Mouse (Mus musculus): Measurements from ENCODE around the gene Tcf20.
A peak's percentile ranks its signal among the peaks of the same experiment; 100 is the strongest.

Gene Tcf20

GRCm38 (mm10) chr15:82992079-82992783 lies 4.6 kb upstream of the Tcf20 start:
- no peak for DNase-seq

GRCm38 (mm10) chr15:82989190-82989704 lies 1.6 kb upstream of the Tcf20 start:
- DNase-seq, result no peak

DNA sequence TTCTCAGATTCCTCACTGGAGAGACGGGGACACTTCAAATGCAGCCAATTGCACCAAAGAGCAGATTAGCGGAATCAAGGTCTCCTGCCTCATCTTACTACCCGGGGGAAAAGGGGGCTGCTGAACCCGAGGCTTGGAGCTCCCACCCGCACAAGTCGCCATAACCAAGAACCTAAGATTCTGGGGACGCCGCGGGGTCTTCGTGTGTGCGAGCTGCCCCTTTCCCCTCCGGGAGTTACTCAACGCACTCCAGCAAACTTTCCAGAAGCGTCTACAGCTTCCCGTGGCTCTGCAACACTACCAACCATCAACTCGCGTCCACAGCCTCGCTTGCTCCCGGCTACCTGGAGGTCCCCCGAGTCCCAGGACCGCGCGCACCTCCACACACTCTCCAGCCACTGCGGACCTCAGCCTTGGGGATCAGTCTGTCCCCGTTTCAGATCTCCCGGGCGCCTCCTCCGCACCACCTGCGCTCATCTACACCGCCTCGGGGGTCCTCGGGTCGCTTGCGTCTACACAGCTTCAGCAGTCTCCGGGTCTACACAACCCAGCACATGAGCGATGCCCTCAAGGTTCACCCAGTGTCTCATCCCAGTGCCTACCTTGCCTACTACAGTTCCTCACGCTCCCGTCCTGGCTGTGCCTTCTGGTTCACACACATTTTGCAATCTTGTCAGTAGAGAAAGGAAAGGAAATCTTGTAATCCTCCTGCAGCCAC lies 499 bp downstream of the Tcf20 start:
- DNase-seq, result no peak

DNA sequence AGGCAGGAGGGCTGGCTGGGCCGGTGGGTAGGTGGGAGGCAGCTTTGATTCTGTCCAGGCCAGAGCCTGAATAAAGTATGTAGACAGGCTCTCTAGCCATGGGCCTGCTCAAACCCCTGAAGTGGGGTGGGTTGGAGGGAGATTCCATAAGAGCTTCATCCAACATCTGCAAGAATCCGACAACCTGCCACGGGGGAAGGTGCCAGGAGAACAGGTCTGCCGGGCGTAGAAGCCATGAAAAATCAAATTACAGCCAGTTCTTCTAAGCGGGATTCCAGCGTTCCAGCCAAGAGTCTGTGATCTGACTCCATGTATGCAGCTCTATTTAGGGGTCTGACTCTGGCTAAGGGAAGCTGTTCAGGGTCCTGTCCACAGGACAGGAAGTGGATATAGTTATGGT lies 3.1 kb downstream of the Tcf20 start:
- no peak for DNase-seq

- no peak for DNase-seq
These were observed 3.6 kb downstream of the Tcf20 start for GRCm38 (mm10) chr15:82984097-82984496.

DNA sequence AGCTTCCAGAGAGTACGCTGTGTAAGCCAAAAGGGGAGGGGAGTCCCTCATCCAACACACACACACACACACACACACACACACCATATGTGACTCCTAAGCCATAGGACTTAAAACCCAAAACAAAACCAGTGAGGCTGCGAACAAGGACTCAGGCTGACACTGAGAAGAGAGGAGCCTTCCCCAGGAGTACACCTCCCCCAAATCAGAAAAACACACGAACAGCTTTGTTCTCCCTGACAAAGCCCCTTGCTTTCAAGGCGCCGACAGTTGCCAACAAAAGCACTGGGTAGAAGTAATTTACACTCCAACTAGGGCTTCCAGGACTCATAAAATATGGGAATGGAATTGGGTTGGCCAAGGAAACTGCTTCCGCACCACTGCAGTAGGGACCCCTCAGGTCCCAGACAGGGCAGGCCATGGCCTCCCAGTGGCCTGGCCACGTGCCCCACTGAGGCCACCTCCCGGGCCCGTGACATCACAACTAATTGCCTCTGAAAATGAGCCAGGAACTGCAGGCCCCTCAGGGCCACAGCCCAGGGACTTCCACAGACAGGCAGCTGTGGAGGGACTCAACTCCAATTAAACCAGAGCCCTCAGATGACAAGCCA lies 4.2 kb downstream of the Tcf20 start:
- DNase-seq, result no peak

- no peak for DNase-seq
These were observed 4.8 kb downstream of the Tcf20 start for GRCm38 (mm10) chr15:82982724-82983415.

DNA sequence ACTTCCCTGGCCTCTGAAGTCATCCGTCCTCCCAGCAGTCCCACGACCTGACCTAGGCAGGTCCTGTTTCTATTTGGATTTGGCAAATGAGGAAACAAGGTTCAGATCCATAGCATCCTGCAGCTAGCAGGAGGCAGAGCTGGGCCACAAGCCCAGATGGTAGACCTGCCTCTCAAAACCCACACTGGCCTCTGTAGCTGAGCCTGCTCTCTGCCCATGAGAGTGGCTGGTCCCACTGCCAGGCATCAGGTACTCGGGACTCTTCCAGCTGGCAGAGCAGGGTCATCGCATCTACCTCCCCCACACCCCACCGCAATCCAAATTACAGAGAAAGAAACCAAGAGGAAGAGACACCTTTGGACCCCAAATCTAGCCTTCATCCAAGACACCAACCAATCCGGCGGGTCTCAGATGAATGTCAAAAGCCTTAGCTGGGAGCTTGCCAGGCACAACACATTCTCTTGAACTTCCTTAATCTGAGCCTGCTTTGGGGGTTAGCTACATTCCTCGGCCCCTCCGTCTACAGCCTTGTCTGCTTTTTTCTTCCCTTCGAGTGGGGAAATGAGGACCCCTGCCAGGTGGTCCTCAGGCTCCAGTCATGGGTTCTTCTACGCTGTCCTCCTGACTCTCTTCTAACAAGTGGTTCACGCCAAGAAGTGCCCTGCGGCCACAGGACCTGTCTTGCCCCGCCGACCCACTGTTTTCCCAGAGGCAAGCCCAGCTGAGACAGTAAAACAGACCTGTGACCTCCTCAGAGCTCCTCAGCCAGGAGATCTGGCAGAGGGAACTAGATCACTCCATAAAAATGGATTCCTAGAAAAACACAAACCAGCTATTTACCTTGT lies 5.8 kb downstream of the Tcf20 start:
- no peak for DNase-seq

GRCm38 (mm10) chr15:82979531-82979930 lies 8.1 kb downstream of the Tcf20 start:
- DNase-seq, result no peak

GRCm38 (mm10) chr15:82974471-82974870 lies 13.2 kb downstream of the Tcf20 start:
- DNase-seq, result no peak

DNA sequence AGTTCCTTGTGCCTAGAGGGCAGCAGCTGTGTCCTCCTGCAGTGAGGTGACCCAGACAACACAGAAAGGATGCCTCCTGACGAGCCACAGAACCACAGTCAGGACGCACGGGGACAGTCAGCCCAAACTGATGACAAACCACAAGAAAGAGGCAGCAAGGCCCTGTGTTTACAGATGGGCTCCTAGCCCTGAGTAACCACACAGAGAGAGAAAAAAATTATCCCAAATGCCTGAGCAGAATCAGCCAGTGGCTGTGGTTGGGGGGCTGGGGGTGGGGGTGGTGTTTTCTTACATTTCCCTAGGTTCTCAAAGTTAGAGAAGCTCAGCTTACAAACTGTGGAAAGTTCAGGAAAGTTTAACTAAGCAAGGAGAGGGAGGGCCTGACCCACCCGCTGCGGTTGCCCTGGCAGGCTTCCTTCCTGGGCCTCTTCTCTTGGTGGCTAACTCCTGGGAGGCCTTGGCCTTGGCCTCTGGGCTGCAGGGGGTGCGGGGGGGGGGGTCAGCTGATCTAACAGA lies 18.4 kb downstream of the Tcf20 start:
- DNase-seq, result no peak

DNA sequence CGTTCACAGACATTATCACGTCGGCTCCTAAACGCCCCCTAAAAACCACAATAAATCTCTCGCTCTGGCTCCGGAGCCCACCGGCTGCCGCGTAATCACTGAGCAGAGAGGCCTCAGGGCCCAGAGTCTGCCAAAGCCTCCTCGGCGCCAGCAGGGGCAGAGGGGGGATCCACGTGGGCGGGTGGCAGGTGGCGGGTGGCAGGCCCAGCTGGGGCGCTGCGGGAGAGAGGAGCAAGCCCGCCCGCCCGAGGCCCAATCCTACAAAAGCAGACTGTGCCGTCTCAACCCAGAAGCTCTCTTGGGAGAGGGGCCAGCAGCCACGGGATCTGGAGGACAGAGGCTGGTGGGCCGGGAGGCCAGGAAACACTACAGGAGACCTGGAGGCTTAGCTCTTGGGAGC lies 19.2 kb downstream of the Tcf20 start:
- peak; percentile 84 for DNase-seq

DNA sequence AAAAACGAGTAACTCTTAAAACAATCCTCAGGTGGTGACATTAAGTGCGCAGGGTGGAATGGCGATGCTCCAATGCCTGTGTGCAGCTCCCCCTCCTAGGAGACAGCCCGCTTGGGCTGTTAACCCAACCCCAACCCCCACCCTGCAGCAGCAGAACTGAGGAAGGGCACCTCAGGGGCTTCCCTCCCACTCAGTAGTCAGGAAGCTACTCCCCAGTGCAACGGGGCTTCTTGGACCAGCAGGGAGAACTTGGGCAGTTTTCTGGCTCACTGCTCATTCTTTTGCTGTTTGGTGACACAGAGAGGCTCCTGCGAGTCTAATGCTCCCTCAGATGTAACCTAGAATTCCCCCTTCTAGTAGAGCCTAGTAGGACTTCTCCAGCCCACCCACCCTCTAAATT lies 19.7 kb downstream of the Tcf20 start:
- no peak for DNase-seq

DNA sequence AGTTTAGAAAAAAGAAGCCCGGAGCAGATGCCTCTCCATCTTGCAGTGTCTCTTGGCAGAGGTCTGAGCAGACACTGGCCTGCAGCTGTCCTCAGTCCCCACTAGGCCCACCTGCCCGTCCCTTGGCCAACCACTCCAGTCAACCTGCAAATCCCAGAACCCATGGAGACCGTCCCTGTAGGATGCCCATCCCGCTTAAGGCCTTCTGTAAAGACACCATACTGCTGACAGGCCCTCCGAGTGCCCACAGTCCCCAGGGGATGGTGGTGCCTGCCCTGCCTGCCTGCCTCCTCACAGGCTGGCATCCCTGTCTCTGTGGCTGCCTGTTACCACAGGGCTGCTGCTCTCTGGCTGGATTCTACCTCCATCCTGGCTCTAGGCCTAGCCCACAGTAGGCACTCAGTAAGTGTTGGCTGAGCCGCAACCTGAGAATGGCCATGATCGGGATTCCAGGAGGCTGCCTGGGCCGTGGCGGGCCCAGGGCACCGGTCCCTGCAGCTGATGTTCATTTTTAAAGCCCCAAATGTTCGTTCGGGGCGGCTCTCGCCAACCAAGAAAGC lies 23.3 kb downstream of the Tcf20 start:
- DNase-seq, result peak; percentile 51

DNA sequence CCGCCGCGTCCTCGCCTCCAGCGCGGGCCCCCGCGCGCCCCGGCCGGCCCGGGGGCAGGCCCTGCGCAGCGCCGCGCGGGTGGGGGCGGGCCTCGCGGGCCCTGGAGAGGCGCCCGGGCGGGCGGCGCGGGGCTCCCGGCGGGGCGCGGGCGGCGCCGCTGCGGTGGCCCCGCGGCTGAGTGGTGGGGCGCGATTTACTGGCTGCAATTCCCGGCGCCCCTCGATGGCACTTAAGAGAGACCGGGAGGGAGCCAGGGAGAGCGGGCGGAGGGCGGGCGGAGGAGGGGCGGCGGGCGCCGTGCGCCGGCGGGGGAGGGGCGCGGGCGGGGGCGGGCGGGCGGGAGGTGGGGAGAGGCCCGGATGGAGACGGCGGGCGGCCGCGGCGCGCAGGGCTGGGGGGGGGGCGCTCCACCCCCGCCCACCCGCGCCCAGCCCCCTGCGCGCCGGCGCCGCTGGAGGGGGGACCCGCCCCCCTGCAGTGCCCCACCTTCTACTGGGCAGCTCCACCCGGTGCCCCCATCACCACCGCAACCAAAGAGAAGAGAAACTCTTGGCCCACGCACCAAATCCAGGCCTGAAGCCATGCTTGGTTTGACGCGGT lies 24.0 kb downstream of the Tcf20 start:
- no peak for DNase-seq

GRCm38 (mm10) chr15:82963090-82963489 lies 24.6 kb downstream of the Tcf20 start:
- DNase-seq, result no peak

- no peak for DNase-seq
These were observed 25.1 kb downstream of the Tcf20 start for GRCm38 (mm10) chr15:82962536-82962935.

DNA sequence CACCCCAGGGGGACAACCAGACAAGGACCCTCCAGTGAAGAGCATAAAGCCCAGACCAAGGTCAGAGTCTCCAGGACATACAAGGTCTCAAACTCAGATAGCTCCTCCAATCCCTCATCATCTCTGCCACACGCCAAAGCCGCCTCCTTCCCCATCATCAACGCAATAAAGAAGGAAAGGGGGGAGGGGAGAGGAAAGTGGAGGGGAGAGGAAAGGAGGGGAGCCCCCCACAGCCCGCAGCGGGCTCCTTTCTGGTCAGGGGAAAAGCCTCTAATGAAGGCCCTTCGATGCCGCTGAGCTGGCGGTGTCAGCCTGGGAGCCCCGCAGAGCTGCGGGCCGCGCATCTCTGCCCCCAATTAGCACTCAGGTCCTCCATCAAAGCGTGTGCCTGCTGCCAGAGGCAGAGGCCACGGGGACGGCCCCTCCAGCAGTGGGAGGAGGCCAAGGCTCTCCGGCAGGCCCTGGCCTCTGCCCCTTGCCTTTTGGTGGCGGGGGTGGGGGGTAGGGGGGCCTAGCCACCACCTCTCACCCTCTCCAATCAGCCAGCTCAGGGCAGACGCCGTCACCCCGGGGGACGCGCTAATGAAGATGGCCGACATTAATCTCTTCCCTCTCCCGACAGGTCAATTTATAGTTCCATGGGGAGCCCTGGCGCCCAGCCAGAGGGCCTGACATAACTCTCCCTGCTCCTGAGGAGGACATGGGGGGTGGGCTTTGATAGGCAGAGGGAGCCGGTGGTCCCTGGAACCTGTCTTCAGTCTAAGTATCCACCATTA lies 26.7 kb downstream of the Tcf20 start:
- DNase-seq, result no peak

DNA sequence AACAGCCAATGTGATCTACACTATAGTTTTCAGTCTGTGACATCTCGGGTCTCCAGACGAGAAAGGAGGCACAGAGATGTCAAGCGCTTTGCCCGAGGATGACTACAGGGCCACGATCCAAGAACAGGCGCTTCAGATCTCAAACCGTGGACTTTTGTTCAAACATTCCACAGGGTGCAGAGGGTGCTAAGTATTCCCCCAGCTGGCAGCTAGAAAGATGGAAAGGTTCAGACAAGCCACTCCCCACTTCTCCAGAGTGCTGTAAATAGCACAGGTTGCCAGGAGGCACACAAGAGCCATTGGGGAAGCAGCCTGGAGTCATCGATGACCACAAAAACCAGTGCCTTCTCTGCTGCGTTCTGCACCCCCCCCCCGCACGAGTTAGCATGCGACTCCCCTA lies 28.5 kb downstream of the Tcf20 start:
- DNase-seq, result no peak

DNA sequence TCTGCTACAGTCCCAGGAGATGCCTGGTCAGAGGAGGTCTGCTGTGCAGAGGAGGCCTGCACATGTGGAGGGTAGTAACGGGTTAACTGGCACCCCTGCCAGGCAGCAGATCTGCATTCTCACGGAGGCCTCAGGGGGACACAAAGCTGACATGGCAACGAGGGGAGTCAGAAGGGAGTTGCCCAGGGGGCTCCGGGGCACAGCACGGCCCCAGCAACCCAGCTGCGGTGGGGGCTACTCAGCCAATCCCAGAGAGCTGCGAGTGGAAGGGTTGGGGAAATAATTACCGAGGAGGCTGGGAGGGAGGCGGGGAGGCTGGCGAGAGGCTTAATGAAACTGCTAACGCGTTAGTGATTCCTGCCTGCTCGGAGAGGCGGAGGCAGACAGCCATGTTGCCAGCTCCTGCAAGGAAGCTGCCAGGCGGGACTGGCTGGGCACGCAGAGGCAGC lies 29.4 kb downstream of the Tcf20 start:
- DNase-seq, result no peak

GRCm38 (mm10) chr15:82956721-82957120 lies 31.0 kb downstream of the Tcf20 start:
- DNase-seq, result no peak
